Mouse (Mus musculus) limb, embryonic 11.5 days (tissue): ENCODE results near the gene Tmem184c. TPM values are rescaled to one million over a fixed set of nuclear protein-coding genes. Genes with fewer than 3 reads are reported as not detected.
A peak's percentile ranks its signal among the peaks of the same experiment; 100 is the strongest.

Source experiments
- ATAC-seq: fragments of 200-750 bp; cut with Nextera tagmentation; 2 replicates; pipeline ENCODE4 v1.8.0; 2017; ENCODE audit warnings: low read depth; ENCODE audit not compliant: insufficient number of reproducible peaks, low FRiP score, low TSS enrichment
- DNase-seq: peaks from one replicate; pipeline ENCODE4 v3.0.0-alpha.2; 2015; ENCODE audit warnings: low spot score
- H3K27ac ChIP-seq: fragments of 300-500 bp; sonication (generic); replicated peaks from 2 replicates; pipeline ENCODE4 v1.5.1; 2014; ENCODE audit warnings: low read depth, mild to moderate bottlenecking, low read length
- H3K27me3 ChIP-seq: fragments of 300-500 bp; sonication (generic); 2 replicates; pipeline ENCODE4 v1.6.1; 2014; ENCODE audit warnings: mild to moderate bottlenecking, low read length, mixed read lengths; ENCODE audit not compliant: control insufficient read depth, insufficient read depth
- H3K36me3 ChIP-seq: fragments of 300-500 bp; sonication (generic); 2 replicates; pipeline ENCODE4 v1.6.1; 2014; ENCODE audit warnings: mild to moderate bottlenecking, low read length, moderate library complexity, mixed read lengths; ENCODE audit not compliant: control insufficient read depth, insufficient read depth
- H3K4me1 ChIP-seq: fragments of 300-500 bp; sonication (generic); 2 replicates; pipeline ENCODE4 v1.6.1; 2014; ENCODE audit warnings: low read length, mixed read lengths; ENCODE audit not compliant: control insufficient read depth, insufficient read depth
- H3K4me2 ChIP-seq: fragments of 300-500 bp; sonication (generic); 2 replicates; pipeline ENCODE4 v1.6.1; 2014; ENCODE audit warnings: low read depth, mild to moderate bottlenecking, moderate library complexity; ENCODE audit not compliant: severe bottlenecking
- H3K4me3 ChIP-seq: fragments of 300-500 bp; sonication (generic); 2 replicates; pipeline ENCODE4 v1.5.1; 2014; ENCODE audit warnings: low read depth, low read length
- H3K9ac ChIP-seq: fragments of 300-500 bp; sonication (generic); 2 replicates; pipeline ENCODE4 v1.6.1; 2014; ENCODE audit warnings: mild to moderate bottlenecking, low read length
- H3K9me3 ChIP-seq: fragments of 300-500 bp; sonication (generic); 2 replicates; pipeline ENCODE4 v1.6.1; 2016; ENCODE audit warnings: low read length; ENCODE audit not compliant: control insufficient read depth
- WGBS: fragments of 180-500 bp; shearing (Covaris S2); extraction: QIAGEN DNeasy Blood & Tissue Kit; methylation state at CpG from one replicate; pipeline ENCODE4 v1.1.7; 2014; 5-methylcytosine and 5-hydroxymethylcytosine counted together
- polyA plus RNA-seq: library from polyadenylated mRNA; unstranded; fragments of >200 nt; fragmentation: Nextera tagmentation; extraction: Ambion mirVana; gene quantifications from 2 replicates; pipeline ENCODE4 v1.2.1, GENCODE M21; 2014

The Tmem184c gene
- polyA plus RNA-seq, 1 experiment from 2014 or later: 37.7 TPM

- Histone ChIP-seq H3K9me3 (no peaks in the 10 kb centered on the region), H3K9ac (no peak overlapping the region), H3K4me3 (no peak overlapping the region), H3K27me3 (no peaks in the 10 kb centered on the region), H3K36me3 (peaks cover 23% of the 10 kb centered on the region; the same call in 1 of the 2 replicates), H3K4me2 (no peak overlapping the region), H3K4me1 (no peaks in the 10 kb centered on the region), H3K27ac (no peak overlapping the region)
- DNase-seq (no peak), ATAC-seq (no peak)
- 92% methylated on average over 3 of the region's 3 CpGs for WGBS
Measured at GRCm38 (mm10) chr8:77561441-77561840, 49.1 kb downstream of the Tmem184c start.

- ATAC-seq: no peak
- H3K4me3 ChIP-seq: no peak overlapping the region
- H3K9me3 ChIP-seq: no peaks in the 10 kb centered on the region
- H3K27me3 ChIP-seq: no peaks in the 10 kb centered on the region
- no peak overlapping the region for H3K27ac ChIP-seq
- DNase-seq: no peak
- H3K36me3 ChIP-seq: peaks cover 11% of the 10 kb centered on the region; the same call in 1 of the 2 replicates
- no peaks in the 10 kb centered on the region for H3K4me1 ChIP-seq
- H3K4me2 ChIP-seq: no peak overlapping the region
- H3K9ac ChIP-seq: no peak overlapping the region
- WGBS: 96% methylated on average over 3 of the region's 3 CpGs
Measured at GRCm38 (mm10) chr8:77552491-77552890, 58.0 kb downstream of the Tmem184c start.

- ATAC-seq (no peak), DNase-seq (no peak)
- Histone ChIP-seq H3K27ac (no peak overlapping the region), H3K9ac (peak overlapping the region; percentile 82), H3K27me3 (no peaks in the 10 kb centered on the region), H3K4me1 (no peaks in the 10 kb centered on the region), H3K36me3 (peaks cover 4% of the 10 kb centered on the region; the same call in 1 of the 2 replicates), H3K4me2 (peak overlapping the region; percentile 66), H3K9me3 (no peaks in the 10 kb centered on the region), H3K4me3 (peak overlapping the region; percentile 86)
- 34% methylated on average over 7 of the region's 7 CpGs for WGBS
Measured at GRCm38 (mm10) chr8:77549881-77550580, 60.5 kb downstream of the Tmem184c start.

DNA sequence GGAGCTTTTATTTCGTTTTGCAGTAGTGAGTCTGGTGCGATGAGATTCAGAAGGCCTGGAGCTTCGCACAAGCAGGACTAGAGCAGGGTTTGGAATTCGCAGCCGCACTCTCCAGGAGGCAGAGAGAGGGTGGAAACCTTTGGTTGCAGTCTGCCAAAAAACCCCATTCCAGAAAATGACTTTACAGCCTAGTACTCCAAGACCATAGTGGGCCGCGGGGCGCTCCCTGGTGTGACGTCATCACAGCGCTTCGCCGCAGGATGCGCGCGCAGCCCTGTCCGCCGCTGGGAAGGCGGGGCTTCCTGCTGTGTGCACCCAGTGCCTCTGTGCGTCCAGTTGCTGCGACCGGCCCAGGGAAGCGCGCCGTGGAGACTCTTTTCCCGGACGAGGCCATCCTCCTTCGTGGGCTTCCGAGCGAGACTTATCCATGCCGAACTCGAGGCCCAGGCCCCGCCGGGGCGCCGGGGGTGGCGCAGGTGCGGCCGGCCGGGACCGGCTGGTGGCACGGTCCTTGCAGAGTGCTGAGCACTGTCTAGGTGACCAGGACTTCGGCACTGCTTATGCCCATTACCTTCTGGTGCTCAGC lies 61.3 kb downstream of the Tmem184c start, which contains the start of gene Prmt9:
Gene Prmt9, plus strand, starts transcription at position 277 of the 586 bp plus-strand sequence.
- ATAC-seq (peak; percentile 97), DNase-seq (peak; percentile 94)
- 3% methylated on average over 42 of the region's 42 CpGs for WGBS
- Histone ChIP-seq H3K36me3 (peaks cover 4% of the 10 kb centered on the region; the same call in 1 of the 2 replicates), H3K4me2 (peak within 1 kb of the TSS; percentile 66), H3K4me3 (peak within 1 kb of the TSS; percentile 86), H3K4me1 (no peaks in the 10 kb centered on the region), H3K9me3 (no peaks in the 10 kb centered on the region), H3K27ac (peak within 1 kb of the TSS; percentile 36; the same call in 1 of the 2 replicates), H3K9ac (peak within 1 kb of the TSS; percentile 82), H3K27me3 (no peaks in the 10 kb centered on the region)

Other genes starting within 250 kb of the Tmem184c start
- gene Arhgap10, start 92.7 kb downstream of the Tmem184c start, polyA plus RNA-seq: 35.9 and 37.4 TPM in 2 replicates
- 22.2 and 25.1 TPM in 2 replicates for gene Prmt9, start 61.3 kb downstream of the Tmem184c start, polyA plus RNA-seq
- 62.3 and 74.3 TPM in 2 replicates for gene Ednra, start 113.8 kb upstream of the Tmem184c start, polyA plus RNA-seq